Comparison of ENCODE assay signal across 11 mouse cellular contexts in the genomic region with DNA sequence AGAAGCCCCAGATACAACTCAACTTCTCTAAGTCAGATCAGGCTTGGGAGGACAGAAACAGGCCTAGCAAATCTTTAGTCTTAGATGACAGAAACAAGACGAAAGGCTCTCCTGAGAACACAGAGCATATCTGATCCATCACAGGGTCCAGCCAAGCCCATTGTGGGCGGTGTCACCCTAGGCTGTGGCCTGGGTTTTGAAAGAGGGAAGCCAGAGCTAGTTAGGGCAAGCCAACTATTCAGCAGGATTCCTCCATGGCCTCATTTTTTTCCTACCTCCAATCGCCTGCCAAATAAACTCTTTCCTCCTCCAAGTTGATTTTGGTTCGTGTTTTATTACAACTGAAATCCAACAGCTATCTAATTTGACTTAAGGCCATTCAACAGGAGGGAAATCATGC. TPM values are rescaled to one million over a fixed set of nuclear protein-coding genes. Genes with fewer than 3 reads are reported as not detected.
DNase-seq lines count a peak whose midpoint lies in the region; ATAC-seq lines count a peak whose summit lies in the region.
"Had no signal": no experiment of that assay in that cellular context is flagged by ENCODE, and none has a peak within 500 bp of the region (broad histone marks: within the 10 kb centered on the region; RNA-seq: fewer than 3 reads in every experiment).

No protein-coding gene starts in this region.

- peak overlapping the region; percentile 2; the same call in 1 of the 2 replicates for H3K27ac ChIP-seq in kidney, embryonic 16.5 days (ENCODE audit: low read length)
- H3K27ac ChIP-seq in hindbrain, embryonic 14.5 days, result no peak overlapping the region
- H3K27ac ChIP-seq: limb, embryonic 13.5 days; midbrain, embryonic 10.5 days; neural tube, embryonic 12.5 days had no signal

- H3K9ac ChIP-seq in kidney, embryonic 16.5 days (replicated peaks; ENCODE audit: low read length), result no peak overlapping the region
- H3K9ac ChIP-seq in hindbrain, embryonic 14.5 days, result no peak overlapping the region
- H3K9ac ChIP-seq: limb, embryonic 13.5 days; neural tube, embryonic 12.5 days had no signal

- no peak overlapping the region for H3K4me2 ChIP-seq in kidney, embryonic 16.5 days (replicated peaks; ENCODE audit: low read depth, low read length)
- no peak overlapping the region for H3K4me2 ChIP-seq in hindbrain, embryonic 14.5 days (replicated peaks)
- H3K4me2 ChIP-seq: limb, embryonic 13.5 days; neural tube, embryonic 12.5 days had no signal

- H3K9me3 ChIP-seq in kidney, embryonic 16.5 days (ENCODE audit: low read length), result no peaks in the 10 kb centered on the region
- no peaks in the 10 kb centered on the region for H3K9me3 ChIP-seq in hindbrain, embryonic 14.5 days (ENCODE audit: control insufficient read depth, low read length)
- H3K9me3 ChIP-seq: limb, embryonic 13.5 days; midbrain, embryonic 10.5 days; neural tube, embryonic 12.5 days had no signal

- ATAC-seq in kidney, embryonic 16.5 days (ENCODE audit: low FRiP score, low TSS enrichment), result no peak
- ATAC-seq in hindbrain, embryonic 14.5 days (ENCODE audit: low FRiP score), result no peak

- no peaks in the 10 kb centered on the region for H3K27me3 ChIP-seq in kidney, embryonic 16.5 days (ENCODE audit: insufficient read depth, low read length)
- H3K27me3 ChIP-seq in hindbrain, embryonic 14.5 days (ENCODE audit: control insufficient read depth, insufficient read depth, low read length), result no peaks in the 10 kb centered on the region
- H3K27me3 ChIP-seq: limb, embryonic 13.5 days; neural tube, embryonic 12.5 days had no signal

- H3K4me3 ChIP-seq in kidney, embryonic 16.5 days (ENCODE audit: low read length), result no peak overlapping the region
- H3K4me3 ChIP-seq in hindbrain, embryonic 14.5 days (replicated peaks; ENCODE audit: low read length), result no peak overlapping the region
- H3K4me3 ChIP-seq: limb, embryonic 13.5 days; midbrain, embryonic 10.5 days; neural tube, embryonic 12.5 days had no signal

- H3K36me3 ChIP-seq in kidney, embryonic 16.5 days (ENCODE audit: insufficient read depth, low read length), result no peaks in the 10 kb centered on the region
- H3K36me3 ChIP-seq in hindbrain, embryonic 14.5 days (replicated peaks; ENCODE audit: control insufficient read depth, insufficient read depth), result peaks cover 8% of the 10 kb centered on the region
- H3K36me3 ChIP-seq: neural tube, embryonic 12.5 days had no signal

- 74% methylated on average over 4 of the region's 4 CpGs for WGBS in kidney, embryonic 16.5 days
- 89% methylated on average over 4 of the region's 4 CpGs for WGBS in hindbrain, embryonic 14.5 days

- no peak for DNase-seq in kidney, postnatal 25 days
- peak; percentile 11 to 13 for DNase-seq in urinary bladder, adult 18-20 months (ENCODE audit: low spot score in 2 of 2)
- no peak for DNase-seq in urinary bladder, adult 2 months (ENCODE audit: low spot score)
- DNase-seq in gonadal fat pad, adult 2 months (ENCODE audit: low read depth), result peak; percentile 88
- DNase-seq in embryo, embryonic 9.5 days (ENCODE audit: extremely low spot score), result no peak
- DNase-seq in hindbrain, embryonic 14.5 days (ENCODE audit: low spot score), result no peak
- DNase-seq: right cerebral cortex, postnatal 14 days had no signal

- no peaks in the 10 kb centered on the region for H3K4me1 ChIP-seq in kidney, embryonic 16.5 days (ENCODE audit: insufficient read depth, low read length)
- 0 out of 2 replicates have a peak, but pooled peaks cover 2% of the 10 kb centered on the region for H3K4me1 ChIP-seq in hindbrain, embryonic 14.5 days (replicated peaks; ENCODE audit: control insufficient read depth, insufficient read depth, low read length)
- H3K4me1 ChIP-seq: limb, embryonic 13.5 days; neural tube, embryonic 12.5 days had no signal

RNA-seq across cellular contexts. Expression of a gene that starts 32.0 kb away (rescaled TPM):
- polyA plus RNA-seq in kidney, embryonic 16.5 days (2015; fragmentation: Nextera tagmentation; extraction: Ambion mirVana), result 19.4 and 20.4 TPM in 2 replicates
- 10.8 and 11.3 TPM in 2 replicates for polyA plus RNA-seq in urinary bladder, adult 2 months (2012; rRNA removed)
- polyA plus RNA-seq in gonadal fat pad, adult 2 months (2012; rRNA removed), result 8.1 and 12.6 TPM in 2 replicates
- polyA plus RNA-seq in hindbrain, embryonic 14.5 days (2014; fragmentation: Nextera tagmentation; extraction: Ambion mirVana), result 38.3 and 41.7 TPM in 2 replicates

Comparison
In these comparisons a context has a peak if more than half of its experiments do, and no peak if none do; other contexts are left out.
1. DNase-seq: peak in urinary bladder, adult 18-20 months (2 of 2) and gonadal fat pad, adult 2 months (single experiment); none in kidney, postnatal 25 days (0 of 2), urinary bladder, adult 2 months (single experiment), embryo, embryonic 9.5 days (single experiment) and hindbrain, embryonic 14.5 days (single experiment).